Mouse (Mus musculus) midbrain, embryonic 14.5 days (tissue): ENCODE data around the gene Ace3. TPM values are rescaled to one million over a fixed set of nuclear protein-coding genes. Genes with fewer than 3 reads are reported as not detected.

Source experiments
- ATAC-seq: fragments of 200-750 bp; cut with Nextera tagmentation; 2 replicates; pipeline ENCODE4 v1.8.0; 2017; ENCODE audit warnings: moderate number of reproducible peaks, moderate library complexity; ENCODE audit not compliant: low FRiP score, low TSS enrichment
- DNase-seq: peaks from one replicate; pipeline ENCODE4 v3.0.0-alpha.2; 2015
- H3K27ac ChIP-seq: fragments of 300-500 bp; sonication (generic); replicated peaks from 2 replicates; pipeline ENCODE4 v1.5.1; 2014; ENCODE audit warnings: mild to moderate bottlenecking, low read depth, low read length, moderate library complexity
- H3K27me3 ChIP-seq: fragments of 300-500 bp; sonication (generic); 2 replicates; pipeline ENCODE4 v1.6.1; 2014; ENCODE audit warnings: low read length, control low read depth, mixed read lengths; ENCODE audit not compliant: control insufficient read depth, insufficient read depth
- H3K36me3 ChIP-seq: fragments of 300-500 bp; sonication (generic); 2 replicates; pipeline ENCODE4 v1.6.1; 2014; ENCODE audit warnings: low read length, control low read depth; ENCODE audit not compliant: control insufficient read depth, insufficient read depth
- H3K4me1 ChIP-seq: fragments of 300-500 bp; sonication (generic); 2 replicates; pipeline ENCODE4 v1.6.1; 2014; ENCODE audit warnings: mild to moderate bottlenecking, antibody characterized with exemption, low read length, control low read depth; ENCODE audit not compliant: control insufficient read depth, insufficient read depth
- H3K4me2 ChIP-seq: fragments of 300-500 bp; sonication (generic); 2 replicates; pipeline ENCODE4 v1.6.1; 2014; ENCODE audit warnings: mild to moderate bottlenecking, low read length, moderate library complexity
- H3K4me3 ChIP-seq: fragments of 300-500 bp; sonication (generic); replicated peaks from 2 replicates; pipeline ENCODE4 v1.5.1; 2014; ENCODE audit warnings: low read depth, low read length
- H3K9ac ChIP-seq: fragments of 300-500 bp; sonication (generic); replicated peaks from 2 replicates; pipeline ENCODE4 v1.6.1; 2014; ENCODE audit warnings: mild to moderate bottlenecking, low read length, moderate library complexity
- H3K9me3 ChIP-seq: fragments of 300-500 bp; sonication (generic); 2 replicates; pipeline ENCODE4 v1.6.1; 2016; ENCODE audit warnings: low read length, control low read depth, mixed read lengths; ENCODE audit not compliant: control insufficient read depth
- WGBS: fragments of 180-500 bp; shearing (Covaris S2); extraction: QIAGEN DNeasy Blood & Tissue Kit; methylation state at CpG from one replicate; pipeline ENCODE4 v1.1.7; 2014; 5-methylcytosine and 5-hydroxymethylcytosine counted together
- polyA plus RNA-seq: library from polyadenylated mRNA; unstranded; fragments of >200 nt; fragmentation: Nextera tagmentation; extraction: Ambion mirVana; gene quantifications from 2 replicates; pipeline ENCODE4 v1.2.1, GENCODE M21; 2014

Ace3 gene
- polyA plus RNA-seq: 0.09 TPM in 1 of 2 replicates, not detected in the other

DNA sequence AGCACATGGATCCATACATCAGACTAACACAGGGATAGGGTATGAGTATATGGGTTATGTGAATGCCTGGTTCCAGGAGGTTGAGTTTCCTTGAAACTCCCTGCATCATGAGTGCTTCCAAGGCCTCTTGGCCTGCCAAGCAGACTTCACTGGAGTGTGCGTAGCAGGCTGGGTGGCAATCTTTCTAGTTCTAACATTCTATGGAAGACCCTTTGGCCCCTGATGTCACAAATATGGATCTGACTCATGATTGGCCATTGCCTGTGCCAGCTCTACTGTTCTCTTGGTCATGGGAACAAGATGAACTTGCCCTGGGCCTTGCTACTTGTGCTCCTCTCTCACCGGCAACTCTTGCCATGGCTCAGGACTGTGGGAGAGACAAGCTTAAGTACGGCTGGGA is at the start of gene Ace3:
Gene Ace3 (plus strand): TSS at position 301 of the 400 bp plus-strand sequence.
- DNase-seq (no peak), ATAC-seq (no peak)
- no peaks in the 10 kb centered on the region for H3K4me1 ChIP-seq
- H3K27me3 ChIP-seq: no peaks in the 10 kb centered on the region
- H3K9me3 ChIP-seq: no peaks in the 10 kb centered on the region
- H3K36me3 ChIP-seq: no peaks in the 10 kb centered on the region
- H3K9ac ChIP-seq: no peak within 1 kb of the TSS
- H3K27ac ChIP-seq: no peak within 1 kb of the TSS
- no peak within 1 kb of the TSS for H3K4me2 ChIP-seq
- H3K4me3 ChIP-seq: no peak within 1 kb of the TSS
- 95% methylated on average over 3 of the region's 3 CpGs for WGBS

DNA sequence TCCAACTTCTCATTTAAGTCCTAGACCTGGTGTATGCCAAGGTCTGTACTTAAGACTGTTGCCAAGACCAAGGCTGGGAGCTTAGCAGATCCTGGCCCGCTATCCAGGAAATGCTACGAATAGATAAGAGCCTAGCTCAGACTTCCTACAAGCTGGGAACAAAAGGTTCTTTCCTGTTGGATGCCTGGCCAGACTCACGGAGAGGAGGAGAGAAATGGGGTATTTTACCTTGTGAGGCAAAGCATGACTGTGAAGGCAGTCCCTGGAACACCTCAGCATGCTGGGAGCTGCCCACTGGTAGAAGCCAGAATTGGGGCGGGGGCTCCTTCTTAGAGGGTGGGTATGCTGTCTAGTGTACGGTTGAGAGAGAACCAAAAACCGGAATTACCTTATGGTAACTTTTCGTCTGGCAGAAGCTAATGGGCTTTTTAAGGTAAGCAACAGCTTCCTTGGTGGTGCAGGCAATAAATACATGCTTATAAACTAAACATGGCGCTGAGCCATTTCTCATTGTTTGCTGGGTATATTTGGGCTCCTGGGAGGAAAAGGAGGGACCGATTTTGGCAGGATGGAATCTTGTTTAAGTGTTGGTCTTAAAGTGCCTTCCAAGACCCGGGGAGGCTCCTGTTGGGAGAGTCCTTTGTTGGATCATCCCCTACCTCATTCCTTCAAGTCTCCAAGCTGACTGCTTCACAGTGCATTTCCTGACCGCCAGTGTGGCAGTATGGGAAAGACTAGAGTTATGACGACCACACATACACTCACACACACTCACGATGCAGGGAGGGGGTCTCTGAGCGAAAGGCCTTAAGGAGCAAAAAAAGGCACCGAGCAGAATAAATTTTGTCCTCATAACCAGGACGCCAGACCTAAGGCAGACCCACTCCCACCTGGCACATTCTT is 49.5 kb upstream of the Ace3 start:
- ATAC-seq (no peak), DNase-seq (peak; percentile 32)
- Histone ChIP-seq H3K36me3 (no peaks in the 10 kb centered on the region), H3K4me2 (peak overlapping the region; percentile 78), H3K9ac (peak overlapping the region; percentile 18; the same call in 1 of the 2 replicates), H3K27me3 (no peaks in the 10 kb centered on the region), H3K9me3 (no peaks in the 10 kb centered on the region), H3K4me3 (peak overlapping the region; percentile 67), H3K27ac (no peak overlapping the region), H3K4me1 (peaks cover 3% of the 10 kb centered on the region; the same call in 1 of the 2 replicates)
- WGBS: 78% methylated on average over 16 of the region's 16 CpGs

DNA sequence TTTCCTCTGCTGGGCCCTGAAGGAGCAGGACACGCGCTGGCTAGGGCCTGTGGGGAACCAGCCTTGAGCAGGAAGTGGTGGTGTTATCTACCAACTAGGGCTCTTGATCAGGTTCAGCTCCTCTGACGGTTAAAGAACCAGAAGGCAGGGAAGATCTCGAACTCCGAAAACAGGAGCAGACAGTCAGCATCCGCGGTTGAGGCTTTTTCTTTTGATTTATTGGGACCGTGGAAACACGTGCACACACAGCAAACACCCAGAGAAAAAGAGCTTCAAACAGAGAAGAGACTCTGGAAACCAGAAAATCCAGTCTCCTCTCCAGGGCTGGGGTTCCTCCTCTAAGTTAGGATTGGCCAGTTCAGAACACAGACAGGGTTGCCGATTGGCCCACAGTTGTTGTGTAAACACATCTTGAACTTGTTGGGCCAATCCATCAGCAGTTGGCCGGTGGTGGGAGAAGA is 47.8 kb upstream of the Ace3 start:
- Histone ChIP-seq H3K4me2 (no peak overlapping the region), H3K9ac (no peak overlapping the region), H3K27ac (no peak overlapping the region), H3K9me3 (no peaks in the 10 kb centered on the region), H3K27me3 (no peaks in the 10 kb centered on the region), H3K36me3 (no peaks in the 10 kb centered on the region), H3K4me1 (peaks cover 3% of the 10 kb centered on the region; the same call in 1 of the 2 replicates), H3K4me3 (no peak overlapping the region)
- WGBS: 55% methylated on average over 11 of the region's 11 CpGs
- DNase-seq (no peak), ATAC-seq (no peak)

DNA sequence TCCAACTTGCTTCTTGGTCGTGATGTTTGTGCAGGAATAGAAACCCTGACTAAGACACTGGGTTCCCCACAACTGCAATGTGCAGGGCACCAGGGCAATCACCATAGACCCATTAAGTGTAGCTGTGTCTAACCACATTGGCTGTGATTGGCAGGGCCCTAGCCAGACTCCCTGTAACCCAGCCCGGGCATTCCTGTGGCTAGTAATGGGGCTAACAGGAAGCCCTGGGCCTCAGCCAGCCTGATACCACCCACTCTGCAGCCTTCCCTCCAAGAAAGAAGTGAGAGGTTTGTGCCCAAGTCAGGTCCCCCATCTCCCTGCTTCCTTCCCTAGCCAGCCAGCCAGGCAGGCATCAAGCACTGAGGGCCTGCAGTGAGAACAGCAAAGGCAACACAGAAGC is 46.2 kb upstream of the Ace3 start:
- no peak overlapping the region for H3K27ac ChIP-seq
- H3K4me1 ChIP-seq: peaks cover 3% of the 10 kb centered on the region; the same call in 1 of the 2 replicates
- ATAC-seq (no peak), DNase-seq (no peak)
- no peak overlapping the region for H3K4me3 ChIP-seq
- no peaks in the 10 kb centered on the region for H3K36me3 ChIP-seq
- WGBS: 67% methylated on average over 2 of the region's 2 CpGs
- H3K9ac ChIP-seq: no peak overlapping the region
- H3K4me2 ChIP-seq: no peak overlapping the region
- H3K9me3 ChIP-seq: no peaks in the 10 kb centered on the region
- H3K27me3 ChIP-seq: no peaks in the 10 kb centered on the region

DNA sequence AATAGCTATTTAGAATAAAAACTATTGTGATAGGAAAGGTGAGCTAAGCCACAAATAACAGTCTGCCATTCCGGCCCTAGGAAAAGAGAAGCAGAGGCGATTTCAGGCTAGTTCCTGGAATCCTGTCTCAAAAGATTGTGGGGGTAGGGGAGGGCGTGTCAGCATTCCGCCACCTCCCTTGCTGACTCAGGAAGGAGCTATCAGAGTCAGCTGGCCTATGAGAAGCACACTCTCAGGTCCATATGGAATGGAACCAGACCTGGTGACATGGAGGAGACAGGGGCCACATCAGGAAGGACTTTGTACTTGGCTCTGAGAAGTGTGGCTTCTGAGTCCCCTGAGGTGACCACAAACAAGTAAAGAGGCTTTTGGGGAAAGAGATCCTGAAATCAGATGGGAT is 44.0 kb upstream of the Ace3 start:
- Histone ChIP-seq H3K4me2 (no peak overlapping the region), H3K4me1 (no peaks in the 10 kb centered on the region), H3K27ac (no peak overlapping the region), H3K4me3 (no peak overlapping the region), H3K9ac (no peak overlapping the region), H3K27me3 (no peaks in the 10 kb centered on the region), H3K36me3 (no peaks in the 10 kb centered on the region), H3K9me3 (no peaks in the 10 kb centered on the region)
- 74% methylated on average over 4 of the region's 4 CpGs for WGBS
- DNase-seq (no peak), ATAC-seq (no peak)

DNA sequence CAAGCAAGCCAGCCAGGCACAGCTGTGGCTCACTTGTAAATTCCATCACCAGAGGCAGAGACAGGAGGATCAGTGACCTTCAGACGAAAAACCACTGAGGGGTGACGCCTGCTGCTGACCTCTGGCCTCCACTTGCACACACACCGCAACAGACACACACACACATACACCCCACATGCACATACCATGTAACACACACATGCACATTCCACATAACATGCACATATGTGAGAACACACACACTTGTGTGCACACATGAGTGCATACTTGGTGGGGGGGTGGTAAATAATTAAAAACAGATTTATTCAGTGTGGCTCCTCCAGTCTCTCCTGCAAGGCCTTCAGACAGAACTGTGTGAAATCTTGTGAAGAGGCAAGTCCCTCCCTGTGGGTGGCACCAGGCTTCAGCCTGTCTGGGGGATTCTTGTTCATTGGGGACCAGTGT is 42.9 kb upstream of the Ace3 start:
- H3K4me3 ChIP-seq: no peak overlapping the region
- H3K27ac ChIP-seq: no peak overlapping the region
- H3K9ac ChIP-seq: no peak overlapping the region
- no peaks in the 10 kb centered on the region for H3K4me1 ChIP-seq
- no peak overlapping the region for H3K4me2 ChIP-seq
- no peaks in the 10 kb centered on the region for H3K36me3 ChIP-seq
- WGBS: 23% methylated on average over 3 of the region's 3 CpGs
- no peaks in the 10 kb centered on the region for H3K9me3 ChIP-seq
- no peaks in the 10 kb centered on the region for H3K27me3 ChIP-seq
- ATAC-seq (no peak), DNase-seq (no peak)

DNA sequence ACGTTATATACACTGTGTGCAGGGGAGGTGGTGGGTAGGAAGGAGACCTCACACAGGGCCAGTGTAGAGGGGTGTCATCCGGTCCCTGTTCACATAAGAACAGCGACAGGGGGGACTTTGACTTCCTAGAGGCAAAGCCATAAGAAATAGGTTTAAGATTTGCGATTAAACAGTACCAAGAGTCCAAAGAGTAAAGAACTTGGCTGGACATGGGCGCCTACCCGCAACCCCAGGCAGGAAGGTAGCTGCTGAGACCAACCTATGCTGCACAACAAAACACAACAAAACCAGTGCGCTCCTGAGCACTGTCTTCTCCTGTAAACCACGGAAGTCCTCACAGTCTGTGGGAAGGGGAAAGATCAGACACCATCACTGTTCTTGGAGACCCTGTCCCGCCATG is 42.4 kb upstream of the Ace3 start:
- Histone ChIP-seq H3K27me3 (no peaks in the 10 kb centered on the region), H3K4me1 (no peaks in the 10 kb centered on the region), H3K27ac (no peak overlapping the region), H3K9ac (no peak overlapping the region), H3K36me3 (no peaks in the 10 kb centered on the region), H3K4me3 (no peak overlapping the region), H3K9me3 (no peaks in the 10 kb centered on the region), H3K4me2 (no peak overlapping the region)
- 81% methylated on average over 9 of the region's 9 CpGs for WGBS
- no peak for ATAC-seq
- DNase-seq: no peak

DNA sequence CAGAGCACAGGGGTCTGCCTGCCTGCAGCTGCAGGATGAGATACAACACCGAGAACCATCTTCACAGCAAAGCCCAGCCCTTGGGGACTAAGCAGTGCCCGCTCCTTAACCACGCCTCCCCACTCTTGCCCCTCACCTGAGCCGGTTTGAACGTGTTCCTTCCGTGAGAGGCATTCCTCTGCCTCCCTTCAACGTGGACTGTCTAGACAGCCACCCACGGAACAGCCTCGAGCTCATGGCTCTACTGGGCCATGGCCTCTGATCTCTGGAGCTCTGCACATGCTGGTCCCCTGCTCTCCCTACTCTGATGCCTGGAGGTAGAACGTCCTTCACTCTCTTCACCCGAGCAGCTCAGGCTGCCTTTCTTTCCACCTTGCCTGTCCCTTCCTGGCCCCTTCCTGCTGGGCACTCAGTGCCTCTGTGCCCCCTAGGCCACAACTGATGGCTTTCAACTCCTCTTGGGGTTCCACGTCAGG is 41.5 kb upstream of the Ace3 start, which contains the start of gene Cyb561:
Gene Cyb561 (minus strand): TSS at position 426 of the 476 bp plus-strand sequence.
- Histone ChIP-seq H3K4me3 (no peak within 1 kb of the TSS), H3K27ac (no peak within 1 kb of the TSS), H3K4me2 (no peak within 1 kb of the TSS), H3K36me3 (no peaks in the 10 kb centered on the region), H3K9me3 (no peaks in the 10 kb centered on the region), H3K27me3 (no peaks in the 10 kb centered on the region), H3K4me1 (no peaks in the 10 kb centered on the region), H3K9ac (no peak within 1 kb of the TSS)
- ATAC-seq: no peak
- 80% methylated on average over 12 of the region's 12 CpGs for WGBS
- DNase-seq: no peak
